In the genomic region with DNA sequence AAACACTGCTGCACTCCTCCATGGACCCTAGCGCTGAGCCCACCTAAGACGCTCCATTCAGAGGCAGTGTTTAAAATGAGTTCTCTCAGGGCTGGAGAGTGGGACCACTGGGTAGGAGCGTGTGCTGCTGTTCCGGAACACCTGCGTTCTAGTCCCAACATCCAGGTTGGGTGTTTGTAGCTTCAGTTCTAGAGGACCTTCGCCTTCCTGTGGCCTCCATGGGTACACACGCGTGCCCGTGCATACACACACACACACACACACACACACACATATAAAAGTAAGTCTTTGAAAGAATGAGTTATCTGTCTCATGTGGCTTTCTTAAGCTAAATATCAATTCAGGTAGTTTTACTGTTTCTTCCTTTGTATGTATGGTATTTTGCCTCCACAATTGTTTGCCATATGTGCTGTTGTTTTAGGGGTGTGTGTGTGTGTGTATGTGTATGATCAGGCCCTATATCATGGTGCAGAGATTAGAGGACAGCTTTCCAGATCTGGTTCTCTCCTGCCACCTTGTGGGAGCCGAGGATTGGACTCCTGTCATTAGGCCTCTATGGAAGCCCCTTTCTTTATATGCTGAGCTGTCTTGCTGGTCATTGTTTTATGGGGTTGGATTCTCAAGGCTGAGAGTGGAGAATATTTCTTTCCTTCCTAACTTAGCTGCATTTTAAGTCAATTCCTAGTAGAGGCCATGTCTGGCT, we compare ENCODE assay signal across 8 mouse cellular contexts. TPM values are rescaled to one million over a fixed set of nuclear protein-coding genes. Genes with fewer than 3 reads are reported as not detected.
DNase-seq lines count a peak whose midpoint lies in the region; ATAC-seq lines count a peak whose summit lies in the region.

No protein-coding gene starts in this region.

- peak; percentile 7 for DNase-seq in cerebellum, adult 11 months
- no peak for DNase-seq in cerebellum, adult 9-11 months
- DNase-seq in MN1 (ENCODE audit: low spot score), result peak; percentile 20
- peak; percentile 24 to 66 for DNase-seq in kidney, postnatal 36 days
- peak; percentile 58 for DNase-seq in lung, postnatal 36 days
- DNase-seq in right cerebral cortex, postnatal 14 days, result peak; percentile 73

- no peak overlapping the region for H3K9ac ChIP-seq in heart, embryonic 16.5 days (ENCODE audit: low read length)

- no peaks in the 10 kb centered on the region for H3K27me3 ChIP-seq in heart, embryonic 16.5 days (ENCODE audit: control insufficient read depth, insufficient read depth, low read length)

- peak; percentile 94 for ATAC-seq in common myeloid progenitor, adult 5-6 weeks (replicated peaks; ENCODE audit: low read depth, poor library complexity, severe bottlenecking)
- ATAC-seq in heart, embryonic 16.5 days (replicated peaks; ENCODE audit: extremely low read depth, insufficient read depth, low FRiP score), result peak; percentile 52; the same call in 1 of the 2 replicates

- 82% methylated on average over 10 of the region's 10 CpGs for WGBS in heart, embryonic 16.5 days

- no peak overlapping the region for H3K4me3 ChIP-seq in heart, embryonic 16.5 days (ENCODE audit: low read length)

- 0 out of 2 replicates have a peak, but pooled peaks cover 4% of the 10 kb centered on the region for H3K36me3 ChIP-seq in heart, embryonic 16.5 days (ENCODE audit: control insufficient read depth, insufficient read depth)

- no peak overlapping the region for H3K4me2 ChIP-seq in heart, embryonic 16.5 days (ENCODE audit: low read depth, low read length)

- no peaks in the 10 kb centered on the region for H3K9me3 ChIP-seq in heart, embryonic 16.5 days (replicated peaks; ENCODE audit: control insufficient read depth, low read length)

- H3K4me1 ChIP-seq in heart, embryonic 16.5 days (ENCODE audit: control insufficient read depth, insufficient read depth, low read length), result peaks cover under 1% of the 10 kb centered on the region

- no peak overlapping the region for H3K27ac ChIP-seq in heart, embryonic 16.5 days (ENCODE audit: low read length)

RNA-seq across cellular contexts. Expression of gene Patj, which starts 49.0 kb away (rescaled TPM):
- 7.8 and 12.5 TPM in 2 replicates for total RNA-seq in common myeloid progenitor, adult 5-6 weeks (2017)
- 7.6 and 8.9 TPM in 2 replicates for polyA plus RNA-seq in heart, embryonic 16.5 days (2015; fragmentation: Nextera tagmentation; extraction: Ambion mirVana)
